Mouse (Mus musculus) right cerebral cortex, postnatal 4 days (tissue): ENCODE results near the gene Taf4.

Experiments
- DNase-seq: peaks from one replicate; pipeline ENCODE4 v3.0.0-alpha.2; 2022

The Taf4 gene

GRCm38 (mm10) chr2:179976628-179977343 is at the start of gene Taf4:
Gene Taf4, minus strand, starts transcription at chr2:179976646.
- DNase-seq = peak; percentile 89

GRCm38 (mm10) chr2:180025861-180026200 is 49.4 kb upstream of the Taf4 start:
- no peak for DNase-seq

- DNase-seq = peak; percentile 63
Observed at GRCm38 (mm10) chr2:180025135-180025860, 48.9 kb upstream of the Taf4 start.

GRCm38 (mm10) chr2:180024401-180025098 is 48.1 kb upstream of the Taf4 start, which contains the start of gene Lsm14b:
Gene Lsm14b, plus strand, starts transcription at chr2:180024987.
- peak; percentile 97 for DNase-seq

- DNase-seq = no peak
Observed at GRCm38 (mm10) chr2:180022751-180023150, 46.3 kb upstream of the Taf4 start.

- DNase-seq = no peak
Observed at GRCm38 (mm10) chr2:180020919-180021318, 44.5 kb upstream of the Taf4 start.

GRCm38 (mm10) chr2:180020091-180020661 is 43.7 kb upstream of the Taf4 start:
- DNase-seq = no peak

- no peak for DNase-seq
Observed at GRCm38 (mm10) chr2:180018573-180018972, 42.1 kb upstream of the Taf4 start.

GRCm38 (mm10) chr2:180017632-180018031 is 41.2 kb upstream of the Taf4 start:
- no peak for DNase-seq

- no peak for DNase-seq
Observed at GRCm38 (mm10) chr2:180013686-180014085, 37.2 kb upstream of the Taf4 start.

GRCm38 (mm10) chr2:180011370-180011769 is 34.9 kb upstream of the Taf4 start:
- DNase-seq = no peak

GRCm38 (mm10) chr2:180010686-180011085 is 34.2 kb upstream of the Taf4 start:
- DNase-seq = no peak

- DNase-seq = no peak
Observed at GRCm38 (mm10) chr2:180006352-180007017, 30.0 kb upstream of the Taf4 start.

- DNase-seq = no peak
Observed at GRCm38 (mm10) chr2:180005656-180006351, 29.4 kb upstream of the Taf4 start.

- no peak for DNase-seq
Observed at GRCm38 (mm10) chr2:180001635-180002034, 25.2 kb upstream of the Taf4 start.

- no peak for DNase-seq
Observed at GRCm38 (mm10) chr2:179998431-179998830, 22.0 kb upstream of the Taf4 start.

GRCm38 (mm10) chr2:179993071-179993470 is 16.6 kb upstream of the Taf4 start:
- DNase-seq = no peak

- no peak for DNase-seq
Observed at GRCm38 (mm10) chr2:179989098-179989497, 12.7 kb upstream of the Taf4 start.

- DNase-seq = no peak
Observed at GRCm38 (mm10) chr2:179986437-179987022, 10.1 kb upstream of the Taf4 start.

GRCm38 (mm10) chr2:179985695-179986094 is 9.2 kb upstream of the Taf4 start:
- DNase-seq = no peak

- DNase-seq = no peak
Observed at GRCm38 (mm10) chr2:179984830-179985229, 8.4 kb upstream of the Taf4 start.

GRCm38 (mm10) chr2:179982715-179983114 is 6.3 kb upstream of the Taf4 start:
- no peak for DNase-seq
